Mouse (Mus musculus) monocyte, adult 5-6 weeks (primary cell): ENCODE data around the gene Akap13. TPM values are rescaled to one million over a fixed set of nuclear protein-coding genes. Genes with fewer than 3 reads are reported as not detected.

Experiments used
- ATAC-seq: fragments of 153-309, 156-312 bp; replicated peaks from 2 replicates; pipeline ENCODE4 v1.8.0; 2017; ENCODE audit warnings: mild to moderate bottlenecking; ENCODE audit not compliant: low TSS enrichment, insufficient number of reproducible peaks, severe bottlenecking, poor library complexity, low FRiP score
- total RNA-seq: library from RNA; stranded (forward); fragments of 200-1000, 200-491, 200-594 nt; gene quantifications from 3 replicates; pipeline ENCODE4 v1.2.3, GENCODE M21; 2017

Akap13 gene
- total RNA-seq, 1 experiment from 2014 or later: 580 TPM

DNA sequence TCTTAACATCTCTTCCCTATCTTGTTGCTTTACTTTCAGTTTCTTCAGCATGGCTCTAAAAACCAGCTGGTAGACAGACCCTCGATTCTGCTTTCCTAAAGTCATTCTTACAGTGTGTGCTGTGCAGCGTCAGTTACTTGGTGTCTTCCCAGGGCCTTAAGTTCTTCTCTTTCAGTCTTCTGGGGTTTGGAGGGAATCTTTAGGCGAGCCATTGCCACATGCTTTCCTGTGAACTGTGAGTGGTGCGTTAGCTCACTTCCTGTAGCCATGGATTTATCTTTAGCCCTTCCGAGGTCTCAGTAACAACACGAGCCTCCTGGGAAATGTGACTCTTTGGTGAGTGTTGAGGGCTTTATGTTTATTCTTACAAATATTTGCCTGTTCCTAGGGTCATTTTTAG, 214.1 kb downstream of the Akap13 start:
- ATAC-seq: 0 out of 2 replicates have a peak, but pooled peaks have one; percentile 47

DNA sequence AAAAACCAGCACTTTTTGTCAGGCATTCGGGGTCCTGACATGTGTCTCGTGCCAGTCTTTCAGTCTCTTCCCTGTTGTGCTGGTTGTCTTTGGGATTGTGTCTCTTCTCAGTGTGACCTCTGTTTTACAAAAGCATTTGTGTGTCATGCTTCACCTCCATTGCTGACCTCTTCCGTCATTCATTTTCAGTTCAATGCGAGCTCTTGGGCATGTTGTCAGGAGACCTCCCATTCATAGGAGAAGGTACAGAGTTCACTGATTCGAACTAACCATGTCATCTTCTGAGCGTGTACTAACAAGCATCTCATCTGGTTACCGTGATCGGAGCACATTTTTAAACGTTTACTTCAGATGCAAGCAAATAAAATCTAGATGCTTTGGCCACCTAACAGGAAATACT, 224.3 kb downstream of the Akap13 start:
- ATAC-seq: no peak

DNA sequence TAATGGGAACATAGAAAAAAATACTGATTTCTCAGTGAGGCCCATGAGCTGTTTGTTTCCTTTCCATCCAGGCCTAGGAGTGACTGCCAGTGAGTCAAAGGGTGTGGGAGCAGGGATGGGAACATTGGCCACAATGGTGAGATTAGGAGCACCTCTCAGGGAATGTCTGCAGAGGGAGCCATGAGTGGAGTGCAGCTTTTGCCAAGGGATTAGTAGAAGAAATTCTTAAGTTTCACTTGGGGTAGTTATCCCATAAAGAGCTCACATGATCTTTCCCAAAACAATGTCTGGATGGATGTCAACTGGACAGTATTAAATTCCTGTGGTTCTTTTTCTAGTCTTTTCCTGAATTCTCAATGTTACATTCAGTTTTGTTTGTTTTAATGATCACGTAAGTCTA, 227.6 kb downstream of the Akap13 start:
- ATAC-seq: no peak

DNA sequence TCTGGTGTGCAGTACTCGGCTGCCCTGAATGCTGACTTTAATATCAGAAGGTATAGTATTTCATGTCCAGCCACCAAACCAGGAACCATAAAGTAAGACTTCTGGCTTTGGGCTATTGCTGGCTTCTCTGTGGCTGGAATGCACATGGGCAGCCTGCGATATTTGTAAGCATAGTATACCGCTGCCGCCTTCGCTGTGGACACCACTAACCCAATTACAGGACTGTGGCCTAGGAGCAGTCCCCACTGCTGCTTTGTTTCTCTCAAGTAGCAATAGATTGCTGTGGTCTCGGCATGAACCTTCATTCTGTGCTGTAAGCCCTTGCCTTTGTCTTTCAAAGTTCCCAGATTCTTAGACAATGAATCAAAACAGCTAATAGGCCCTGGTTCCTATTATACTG, 228.1 kb downstream of the Akap13 start:
- no peak for ATAC-seq

DNA sequence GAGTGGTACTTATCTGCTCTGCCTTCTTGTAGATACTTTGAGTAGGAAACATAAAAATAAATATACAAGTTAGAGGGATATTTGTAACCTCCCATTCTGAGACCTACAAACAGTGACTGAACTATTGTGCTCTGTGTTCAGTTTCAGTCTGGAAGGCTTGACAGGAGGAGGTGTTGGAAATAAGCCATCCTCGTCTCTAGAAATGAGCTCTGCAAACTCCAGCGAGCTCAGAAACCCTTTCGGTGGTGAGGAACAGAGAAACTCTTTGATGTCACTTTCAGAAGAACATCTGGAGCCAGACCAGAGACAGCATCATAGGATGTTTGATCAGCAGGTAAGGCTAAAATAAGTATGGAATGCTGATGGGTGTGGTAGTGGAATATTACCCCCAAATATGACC, 229.6 kb downstream of the Akap13 start:
- no peak for ATAC-seq

DNA sequence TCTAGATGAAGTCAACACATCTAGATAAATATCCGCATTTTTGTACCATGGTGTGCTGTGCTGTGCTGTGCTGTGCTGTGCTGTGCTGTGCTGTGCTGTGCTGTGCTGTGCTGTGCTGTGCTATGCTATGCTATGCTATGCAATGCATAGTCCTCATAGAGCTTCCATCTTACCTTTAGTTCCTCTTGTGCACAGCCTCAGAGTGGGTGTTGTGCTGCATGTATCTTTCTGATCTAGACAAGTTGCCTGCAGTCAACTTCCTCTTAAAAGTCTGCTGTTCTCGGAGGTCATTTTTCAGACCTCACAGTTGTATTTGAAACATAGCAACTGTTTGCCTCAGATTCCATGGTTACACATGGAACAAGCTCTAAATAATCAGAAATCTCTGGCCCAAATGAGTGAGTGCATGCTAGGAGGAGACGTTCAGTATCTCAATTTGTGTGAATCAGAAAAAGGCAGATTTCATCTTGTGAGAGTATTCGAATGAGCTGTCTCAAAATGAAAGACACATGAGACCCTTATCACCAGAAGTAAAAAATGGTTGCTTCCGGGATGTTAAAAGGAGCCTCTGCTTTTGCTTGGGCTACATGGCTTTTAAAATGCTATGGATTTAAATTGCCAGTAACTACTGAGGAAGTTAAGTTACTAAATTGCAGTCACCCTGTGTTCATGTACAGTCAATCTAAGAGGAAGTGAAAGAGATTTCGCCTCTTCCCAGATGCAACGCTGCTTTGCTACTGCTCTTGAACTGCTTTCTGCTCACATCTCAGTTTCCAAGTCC, 230.9 kb downstream of the Akap13 start:
- peak; percentile 85 for ATAC-seq

DNA sequence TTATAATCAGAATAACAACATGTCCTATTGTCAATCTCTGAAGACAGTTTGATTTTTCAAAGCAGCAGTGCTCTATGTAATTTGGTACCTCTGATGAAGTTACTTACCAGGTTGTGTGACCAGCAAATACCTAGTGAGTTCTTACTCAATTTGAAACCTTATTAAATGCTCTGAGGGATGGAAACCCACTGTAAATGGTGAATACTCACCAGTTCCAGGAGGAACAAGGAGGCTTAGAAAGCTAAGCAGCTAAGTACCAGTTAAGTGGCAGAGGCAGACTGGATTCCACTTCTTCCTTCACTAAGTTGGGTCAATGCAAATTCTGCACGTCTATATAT, 231.5 kb downstream of the Akap13 start:
- ATAC-seq: no peak

DNA sequence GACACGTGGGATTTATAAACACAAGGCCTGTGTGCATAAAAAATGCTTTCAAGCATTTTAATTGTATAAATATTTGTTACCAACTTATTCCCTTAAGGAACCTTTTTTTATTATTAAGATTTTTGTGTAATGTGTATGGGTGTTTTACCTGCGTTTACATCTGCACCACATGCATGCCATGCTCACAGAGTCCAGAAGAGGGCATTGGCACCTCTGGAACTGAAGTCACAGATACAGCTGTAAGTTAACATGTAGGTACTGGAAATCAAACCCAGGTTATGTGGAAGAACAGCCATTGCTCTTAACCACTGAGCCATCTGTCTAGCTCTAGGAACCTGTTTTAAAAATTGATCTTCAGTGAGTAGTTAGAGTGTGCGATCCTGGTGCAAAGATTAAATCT, 232.8 kb downstream of the Akap13 start:
- no peak for ATAC-seq

DNA sequence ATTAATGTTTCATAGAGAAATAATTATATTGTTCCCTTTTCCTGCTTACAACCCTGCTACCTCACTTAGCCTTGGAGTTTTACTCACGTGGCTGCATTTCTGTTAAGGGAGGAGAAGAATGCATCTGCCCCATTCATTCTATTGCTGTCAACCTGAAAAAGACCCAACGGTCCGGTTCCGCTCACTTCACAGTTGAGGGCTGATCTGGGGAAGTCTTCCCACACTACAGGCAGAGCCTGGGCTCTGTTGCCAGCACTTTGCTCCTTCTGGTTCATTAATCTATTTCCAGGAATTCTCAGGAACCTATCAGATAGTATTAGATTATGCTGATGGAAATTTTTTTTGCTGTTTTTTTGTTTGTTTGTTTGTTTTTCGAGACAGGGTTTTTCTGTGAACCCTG, 239.4 kb downstream of the Akap13 start:
- ATAC-seq: no peak

DNA sequence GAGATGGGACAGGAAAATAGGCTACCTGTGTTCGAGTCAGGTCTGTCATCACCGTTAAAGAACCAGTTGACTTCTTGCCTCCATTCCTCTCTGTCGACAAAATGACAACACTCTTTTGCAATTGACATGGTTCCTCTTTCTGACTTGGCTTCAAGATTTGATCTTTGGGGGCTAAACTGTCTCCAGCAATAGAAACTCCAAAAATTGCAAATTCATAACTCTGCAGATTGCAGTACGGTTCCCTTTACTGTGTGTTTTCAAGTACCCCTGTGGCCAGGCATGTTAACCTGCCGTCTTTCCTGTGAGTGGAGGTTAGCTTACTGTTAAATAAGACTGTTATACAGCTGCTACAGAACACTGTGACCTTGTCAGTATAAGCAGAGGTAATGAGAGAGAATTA, 244.5 kb downstream of the Akap13 start:
- 0 out of 2 replicates have a peak, but pooled peaks have one; percentile 29 for ATAC-seq

DNA sequence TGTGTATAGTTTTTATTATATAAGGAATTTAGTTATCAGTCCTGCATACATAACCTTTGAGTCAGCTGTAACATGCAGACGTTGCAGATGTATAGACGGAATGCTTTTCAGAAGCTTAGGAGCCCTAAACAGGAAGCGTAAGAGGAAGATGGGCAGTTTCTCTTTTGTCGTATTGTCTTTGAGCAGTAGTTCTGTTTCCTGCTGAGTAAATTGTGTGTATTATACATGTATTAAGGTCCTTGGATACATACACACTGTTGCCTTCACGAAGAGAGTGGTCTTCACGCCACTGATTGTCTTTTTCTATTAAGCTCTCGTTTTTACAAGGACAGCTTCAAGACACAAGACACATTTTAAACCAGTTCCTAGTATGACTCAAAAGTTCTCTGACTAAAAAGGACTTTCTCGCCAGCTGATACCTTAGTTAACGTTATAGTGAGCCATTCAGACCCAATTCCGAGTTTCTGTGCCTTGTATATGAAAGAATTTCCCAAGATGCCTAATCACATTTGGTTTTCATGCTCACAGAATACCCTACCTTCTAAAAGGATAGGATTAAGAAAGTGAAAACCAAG, 245.5 kb downstream of the Akap13 start:
- ATAC-seq: 0 out of 2 replicates have a peak, but pooled peaks have one; percentile 21

DNA sequence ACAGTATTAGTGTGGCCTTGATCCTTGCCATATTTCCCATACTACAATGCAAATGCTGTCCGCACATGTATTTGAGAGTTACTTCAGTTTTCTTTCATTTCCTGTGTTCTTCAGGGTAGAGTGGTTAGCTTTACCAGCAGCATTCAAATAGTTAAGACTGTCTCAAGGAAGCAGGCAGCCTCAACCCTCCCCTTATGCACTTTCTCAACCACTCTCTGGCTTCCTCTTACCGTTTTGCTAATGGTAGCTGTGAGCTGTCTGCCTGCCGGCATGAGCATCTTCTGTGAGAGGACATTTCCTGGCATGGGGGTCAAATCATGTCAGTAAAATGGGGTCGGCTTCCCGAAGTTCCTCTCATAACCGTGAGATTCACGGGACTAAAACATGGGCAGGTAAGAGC, 246.4 kb downstream of the Akap13 start:
- ATAC-seq: peak; percentile 90

DNA sequence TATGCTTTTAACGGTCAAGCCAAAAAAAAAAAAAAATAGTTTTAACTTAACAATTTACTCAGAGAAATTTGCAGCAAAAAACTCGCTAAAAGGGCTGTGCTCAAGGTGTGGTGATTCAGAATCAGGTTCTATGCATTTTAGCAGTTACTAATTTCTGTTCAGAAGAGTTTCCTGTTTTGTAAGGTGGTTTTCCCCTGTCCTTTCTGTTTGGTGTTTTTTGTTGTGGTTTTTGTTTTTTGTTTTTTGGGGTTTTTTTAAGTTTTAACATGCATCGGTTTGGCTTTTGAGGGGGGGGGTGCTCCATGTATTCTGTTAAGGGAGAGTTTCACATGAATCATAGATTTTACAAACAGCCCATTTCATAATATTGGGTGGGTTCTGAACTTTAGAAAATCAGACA, 247.0 kb downstream of the Akap13 start:
- ATAC-seq: no peak

DNA sequence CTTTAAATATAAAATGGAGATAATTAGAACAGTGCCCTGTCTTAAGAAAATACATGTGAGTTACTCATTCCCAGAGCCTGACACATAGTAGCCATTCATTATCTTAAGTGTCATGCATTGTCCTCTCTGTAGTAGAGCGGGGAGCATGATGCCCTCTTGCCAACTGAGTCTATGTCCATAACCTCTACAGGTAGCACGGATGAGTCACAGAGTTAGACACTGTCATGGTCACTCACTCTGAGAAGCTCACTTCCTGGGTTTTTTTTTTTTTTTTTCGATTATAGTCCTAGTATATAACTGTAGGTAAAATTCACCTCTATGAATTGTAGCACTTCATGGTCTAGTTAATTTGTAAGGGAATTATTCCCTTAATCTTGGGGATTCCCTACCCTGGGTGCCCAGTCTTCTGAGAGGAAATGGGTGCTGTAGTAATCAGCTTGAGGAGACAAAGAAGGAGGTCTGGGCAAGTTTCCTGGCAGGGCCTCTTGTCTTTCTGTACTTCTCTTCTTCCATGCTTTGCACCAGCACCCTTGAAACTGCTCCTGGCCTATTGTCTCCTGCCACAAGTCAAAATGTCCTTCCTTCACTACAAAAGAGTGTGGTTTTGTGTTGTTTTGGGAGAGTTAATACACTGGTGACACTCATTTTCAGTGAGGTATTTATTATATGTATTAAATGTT, 247.8 kb downstream of the Akap13 start:
- ATAC-seq: no peak

DNA sequence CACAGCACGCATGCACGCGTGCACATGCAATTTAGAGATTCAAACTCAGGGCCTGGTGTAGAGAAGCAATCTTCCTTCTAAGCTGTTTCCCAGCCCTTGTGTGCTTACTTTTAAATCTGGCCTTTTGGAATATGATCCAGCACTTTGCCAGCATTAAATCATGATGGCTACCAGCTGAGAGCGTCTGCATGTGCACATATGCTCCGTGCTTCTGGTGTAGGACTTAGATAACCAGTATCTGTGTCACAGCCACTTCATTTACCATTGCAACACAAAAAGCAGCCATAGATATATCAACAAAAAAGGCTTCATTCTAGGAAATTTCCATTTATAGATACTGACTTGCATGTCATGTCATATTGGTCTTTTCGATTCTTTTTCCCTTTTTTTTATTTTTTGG, 249.5 kb downstream of the Akap13 start:
- ATAC-seq: no peak

DNA sequence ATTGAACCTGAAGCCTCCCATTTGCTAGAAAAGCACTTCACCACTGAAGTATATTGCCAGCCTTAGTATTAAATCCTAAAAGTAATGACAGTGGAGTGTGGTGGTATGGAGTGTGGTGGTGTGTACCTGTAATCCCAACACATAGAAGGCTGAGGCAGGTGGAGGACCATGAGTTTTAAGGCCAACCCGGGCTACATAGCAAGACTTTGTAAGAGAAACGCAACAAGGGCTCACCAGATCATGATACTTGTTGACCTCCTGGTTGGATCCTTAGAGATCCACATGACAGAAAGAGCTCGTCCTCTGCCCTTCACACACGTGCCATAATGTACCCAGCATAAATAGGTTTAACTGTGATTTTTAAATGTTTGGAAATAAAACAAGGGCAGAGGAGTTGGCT, 254.6 kb downstream of the Akap13 start:
- no peak for ATAC-seq

DNA sequence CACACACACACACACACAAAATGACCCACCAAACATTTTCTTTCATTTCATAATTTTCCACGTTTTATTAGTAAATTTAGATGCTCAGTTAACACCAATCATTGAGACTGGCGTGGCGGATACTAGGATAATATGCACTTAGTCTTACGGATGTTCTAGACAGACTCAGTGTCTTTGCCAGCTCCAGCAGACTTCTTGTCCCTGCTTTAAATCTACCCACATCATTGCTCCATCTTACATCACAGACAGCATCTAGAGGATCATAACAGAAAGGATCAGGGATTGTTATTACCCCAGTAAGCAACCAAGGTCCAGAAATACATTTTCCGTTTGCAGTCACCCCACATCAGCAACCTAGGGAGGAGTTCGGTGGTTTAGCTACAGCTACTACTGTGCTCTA, 255.6 kb downstream of the Akap13 start:
- no peak for ATAC-seq

DNA sequence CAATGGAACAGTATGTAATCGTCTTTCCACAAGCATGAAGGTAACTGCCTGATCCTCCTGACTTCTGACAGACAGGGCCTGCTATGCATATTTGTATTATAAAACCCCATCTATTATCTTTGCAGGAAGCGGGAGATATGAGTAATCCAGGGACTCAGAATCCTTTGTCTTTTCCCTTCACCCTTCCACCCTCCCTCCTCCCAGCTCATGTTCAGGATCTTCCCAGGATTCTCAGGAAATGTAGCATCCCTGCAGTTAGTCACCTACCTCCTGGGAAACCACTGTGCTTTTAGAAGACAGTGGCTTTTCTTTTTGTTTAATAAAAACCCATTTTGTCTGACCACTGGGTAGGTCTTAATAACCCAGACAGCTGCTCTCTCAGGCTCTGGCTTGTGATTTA, 256.1 kb downstream of the Akap13 start:
- no peak for ATAC-seq

DNA sequence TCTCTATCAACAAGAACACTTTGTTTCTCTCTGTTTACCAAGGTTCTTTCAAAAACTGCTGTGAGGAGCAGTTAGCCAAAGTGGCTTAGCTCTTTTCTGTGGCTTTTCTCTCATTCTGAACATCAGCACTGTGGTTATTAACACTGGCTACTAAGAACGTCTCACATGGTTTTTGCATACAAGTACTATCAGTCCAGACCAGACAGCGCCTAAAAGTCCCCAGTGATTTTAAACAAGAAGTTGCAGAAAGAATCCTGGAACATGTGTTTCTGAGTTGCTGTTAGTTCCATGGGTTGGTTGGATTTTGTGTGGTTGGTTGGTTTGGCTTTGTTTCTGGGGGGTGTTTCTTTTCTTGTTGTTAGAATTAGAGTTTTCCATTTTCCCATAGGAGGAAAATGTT, 257.5 kb downstream of the Akap13 start:
- no peak for ATAC-seq

DNA sequence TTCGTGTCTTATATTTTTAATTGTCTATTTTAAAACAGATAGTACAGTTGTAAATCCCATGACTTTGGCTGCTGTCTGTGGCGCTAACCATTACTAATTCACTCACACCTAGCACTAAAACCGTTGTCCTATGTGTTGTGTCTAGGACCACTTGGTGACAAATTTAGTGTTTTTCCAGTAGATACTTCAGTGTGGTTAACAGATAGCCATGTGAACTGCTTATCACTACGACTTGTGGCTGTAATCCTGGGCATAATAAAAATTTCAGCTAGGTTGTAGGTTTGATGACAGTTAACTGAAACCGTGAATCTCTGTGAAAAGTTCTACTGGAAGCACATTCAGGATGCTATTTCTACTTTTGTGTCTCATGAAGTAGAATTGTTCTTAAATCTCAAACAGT, 258.6 kb downstream of the Akap13 start:
- ATAC-seq: no peak
